ENCODE assay signal across 12 mouse cellular contexts in genomic region chr16:91462644-91463043, GRCm38 (mm10). TPM values are rescaled to one million over a fixed set of nuclear protein-coding genes. Genes with fewer than 3 reads are reported as not detected.
DNase-seq lines count a peak whose midpoint lies in the region; ATAC-seq and TF ChIP-seq lines count a peak whose summit lies in the region.
"Had no signal": no experiment of that assay in that cellular context is flagged by ENCODE, and none has a peak within 500 bp of the region (broad histone marks: within the 10 kb centered on the region; RNA-seq: fewer than 3 reads in every experiment).

No protein-coding gene starts in this region.

- 85% methylated on average over 3 of the region's 3 CpGs for WGBS in small intestine, adult 2 months

- no peak for TF ChIP-seq CTCF in small intestine, adult 2 months (IDR thresholded peaks at IDR 0.05; ENCODE audit: extremely low read depth, insufficient read length, insufficient replicate concordance, low read depth, low read length)

- TF ChIP-seq POLR2A in small intestine, adult 2 months (IDR thresholded peaks at IDR 0.05; ENCODE audit: low read depth, low read length): no peak

- no peak for ATAC-seq in megakaryocyte, adult 5-6 weeks (ENCODE audit: poor library complexity, severe bottlenecking)
- ATAC-seq in CD4-positive, CD25-positive, alpha-beta regulatory T cell, adult 4 months: no peak
- ATAC-seq: forebrain, postnatal 0 days had no signal

- peak overlapping the region; percentile 28 for H3K4me3 ChIP-seq in megakaryocyte, embryonic 14.5 days (replicated peaks)
- no peak overlapping the region for H3K4me3 ChIP-seq in small intestine, adult 2 months (ENCODE audit: low read depth, low read length)
- H3K4me3 ChIP-seq: midbrain, embryonic 12.5 days had no signal

- DNase-seq in adrenal gland, adult 2 months: peak; percentile 41
- DNase-seq in adrenal gland, adult 18-20 months (ENCODE audit: low spot score in 2 of 2): no peak
- peak; percentile 86 for DNase-seq in kidney, adult 9 months
- no peak for DNase-seq in cerebellum, adult 11 months
- DNase-seq: cerebellum, postnatal 14 days; forebrain, postnatal 0 days; lung, adult 18-20 months had no signal

- H3K36me3 ChIP-seq in megakaryocyte, embryonic 14.5 days (replicated peaks; ENCODE audit: low read length): no peaks in the 10 kb centered on the region
- no peaks in the 10 kb centered on the region for H3K36me3 ChIP-seq in small intestine, adult 2 months (ENCODE audit: control insufficient read depth, insufficient read depth, low read length)
- H3K36me3 ChIP-seq: midbrain, embryonic 12.5 days had no signal

- no peaks in the 10 kb centered on the region for H3K9me3 ChIP-seq in megakaryocyte, embryonic 14.5 days
- H3K9me3 ChIP-seq: midbrain, embryonic 12.5 days had no signal

- H3K4me1 ChIP-seq in megakaryocyte, embryonic 14.5 days: peaks cover 76% of the 10 kb centered on the region
- H3K4me1 ChIP-seq in small intestine, adult 2 months (ENCODE audit: control insufficient read depth, insufficient read depth, insufficient read length, low read length): peaks cover 2% of the 10 kb centered on the region; the same call in 1 of the 2 replicates

- no peaks in the 10 kb centered on the region for H3K27me3 ChIP-seq in megakaryocyte, embryonic 14.5 days (replicated peaks)
- no peaks in the 10 kb centered on the region for H3K27me3 ChIP-seq in small intestine, adult 2 months (ENCODE audit: control insufficient read depth, insufficient read depth, low read length)

- 0 out of 2 replicates have a peak overlapping the region, but pooled peaks have one; percentile 12 for H3K27ac ChIP-seq in small intestine, adult 2 months (ENCODE audit: insufficient read depth, low read depth, low read length)
- H3K27ac ChIP-seq: midbrain, embryonic 12.5 days had no signal

RNA-seq across cellular contexts. Expression of gene Ifnar1, which starts 22.4 kb away (rescaled TPM):
- total RNA-seq in adrenal gland, adult 2 months (2021): 10 to 100 TPM; 66.1 to 71.3 TPM
- polyA plus RNA-seq in adrenal gland, adult 2 months (2012; rRNA removed): 10.9 and 11.3 TPM in 2 replicates
- total RNA-seq in adrenal gland, adult 18-20 months (2021): 10 to 100 TPM; 53.5 to 55.4 TPM
- polyA plus RNA-seq in megakaryocyte, embryonic 14.5 days (2012; ENCODE audit: insufficient read depth, low replicate concordance): 3.8 TPM in 2 replicates
- total RNA-seq in megakaryocyte, adult 5-6 weeks (2015): 66.2 and 67.3 TPM in 2 replicates
- total RNA-seq in megakaryocyte, adult 5-6 weeks (2017): 73.9 and 78.5 TPM in 2 replicates
- polyA plus RNA-seq in small intestine, adult 2 months (2012; rRNA removed): 6.5 and 12.4 TPM in 2 replicates
- 100 to 1,000 TPM in 1 of 2 experiments, 10 to 100 TPM in 1; 86.0 to 120 TPM for polyA plus RNA-seq in CD4-positive, CD25-positive, alpha-beta regulatory T cell, adult 4 months (2017; shearing (Covaris generic))

RNA-seq across cellular contexts. Expression of gene Il10rb, which starts 56.7 kb away (rescaled TPM):
- total RNA-seq in adrenal gland, adult 2 months (2021): 100 to 1,000 TPM; 255 to 258 TPM
- 97.1 and 107 TPM in 2 replicates for polyA plus RNA-seq in adrenal gland, adult 2 months (2012; rRNA removed)
- 100 to 1,000 TPM; 176 to 268 TPM for total RNA-seq in adrenal gland, adult 18-20 months (2021)
- 2.0 and 13.1 TPM in 2 replicates for polyA plus RNA-seq in megakaryocyte, embryonic 14.5 days (2012; ENCODE audit: insufficient read depth, low replicate concordance)
- 66.6 and 68.3 TPM in 2 replicates for total RNA-seq in megakaryocyte, adult 5-6 weeks (2015)
- 63.3 and 64.6 TPM in 2 replicates for total RNA-seq in megakaryocyte, adult 5-6 weeks (2017)
- 16.8 and 51.2 TPM in 2 replicates for polyA plus RNA-seq in small intestine, adult 2 months (2012; rRNA removed)
- 100 to 1,000 TPM; 131 to 143 TPM for polyA plus RNA-seq in CD4-positive, CD25-positive, alpha-beta regulatory T cell, adult 4 months (2017; shearing (Covaris generic))

Comparison
In these comparisons a context has a peak if more than half of its experiments do, and no peak if none do; other contexts are left out.
1. DNase-seq: peak in adrenal gland, adult 2 months (single experiment) and kidney, adult 9 months (single experiment); none in adrenal gland, adult 18-20 months (0 of 2) and cerebellum, adult 11 months (single experiment).